Mouse (Mus musculus) testis, adult 2 months (tissue): ENCODE results near the gene Prm1. TPM values are rescaled to one million over a fixed set of nuclear protein-coding genes. Genes with fewer than 3 reads are reported as not detected.

Experiments used
- H3K27ac ChIP-seq: fragments of 200-500 bp; 2 replicates; pipeline ENCODE4 v1.5.1; 2012; ENCODE audit warnings: low read depth, low read length; ENCODE audit not compliant: control insufficient read depth, insufficient read depth
- H3K27me3 ChIP-seq: fragments of 200-500 bp; 2 replicates; pipeline ENCODE4 v1.6.1; 2012; ENCODE audit warnings: mild to moderate bottlenecking, low read length, moderate library complexity; ENCODE audit not compliant: control insufficient read depth, insufficient read depth
- H3K36me3 ChIP-seq: fragments of 200-500 bp; 2 replicates; pipeline ENCODE4 v1.6.1; 2012; ENCODE audit warnings: mild to moderate bottlenecking, low read length; ENCODE audit not compliant: control insufficient read depth, insufficient read depth
- H3K4me1 ChIP-seq: fragments of 200-500 bp; 2 replicates; pipeline ENCODE4 v1.6.1; 2012; ENCODE audit warnings: low read length; ENCODE audit not compliant: control insufficient read depth, insufficient read depth
- H3K4me3 ChIP-seq: fragments of 200-500 bp; 2 replicates; pipeline ENCODE4 v1.5.1; 2012; ENCODE audit warnings: low read depth, mild to moderate bottlenecking, low read length, moderate library complexity, mixed read lengths; ENCODE audit not compliant: control insufficient read depth
- CTCF ChIP-seq: fragments of 200-500 bp; IDR thresholded peaks from 2 replicates; pipeline ENCODE4 v1.5.1; 2012; ENCODE audit warnings: low read depth, mild to moderate bottlenecking, inconsistent platforms, low read length, moderate library complexity; ENCODE audit not compliant: control insufficient read depth, insufficient read depth, insufficient replicate concordance
- POLR2A ChIP-seq: fragments of 200-500 bp; IDR thresholded peaks from 2 replicates; pipeline ENCODE4 v1.6.1; 2012; ENCODE audit warnings: low read depth, mild to moderate bottlenecking, inconsistent platforms, low read length, moderate library complexity; ENCODE audit not compliant: control insufficient read depth
- polyA plus RNA-seq: library from polyadenylated mRNA; depleted of rRNA; stranded (reverse); fragments of >200 nt; gene quantifications from 2 replicates; pipeline ENCODE4 v1.2.3, GENCODE M21; 2012

Gene Prm1
- polyA plus RNA-seq, 1 experiment, result 15,156 TPM

GRCm38 (mm10) chr16:10768821-10769220 is 36.8 kb downstream of the Prm1 start:
- Histone ChIP-seq H3K36me3 (no peaks in the 10 kb centered on the region), H3K4me1 (no peaks in the 10 kb centered on the region; the same call in 1 of the 2 replicates)

GRCm38 (mm10) chr16:10767158-10767557 is 38.5 kb downstream of the Prm1 start:
- no peak overlapping the region for H3K27ac ChIP-seq
- no peaks in the 10 kb centered on the region; the same call in none of the 2 replicates for H3K4me1 ChIP-seq
- H3K27me3 ChIP-seq, result no peaks in the 10 kb centered on the region
- no peaks in the 10 kb centered on the region for H3K36me3 ChIP-seq
- no peak overlapping the region for H3K4me3 ChIP-seq
- TF ChIP-seq CTCF (peak; percentile 21; the same call in 1 of the 2 replicates), POLR2A (no peak)

More at GRCm38 (mm10) chr16:10768821-10769220, 36.8 kb downstream of the Prm1 start:
- TF ChIP-seq POLR2A, result no peak
- TF ChIP-seq CTCF, result no peak
- no peaks in the 10 kb centered on the region for H3K27me3 ChIP-seq
- no peak overlapping the region for H3K27ac ChIP-seq
- no peak overlapping the region for H3K4me3 ChIP-seq

- Histone ChIP-seq H3K27ac (no peak overlapping the region), H3K27me3 (no peaks in the 10 kb centered on the region), H3K36me3 (no peaks in the 10 kb centered on the region), H3K4me1 (peaks cover 5% of the 10 kb centered on the region), H3K4me3 (no peak overlapping the region)
- TF ChIP-seq CTCF, result no peak
- TF ChIP-seq POLR2A, result no peak
These were observed 41.3 kb downstream of the Prm1 start for GRCm38 (mm10) chr16:10764323-10764722.

GRCm38 (mm10) chr16:10763540-10764264 is 41.9 kb downstream of the Prm1 start:
- H3K27ac ChIP-seq, result no peak overlapping the region
- no peaks in the 10 kb centered on the region for H3K36me3 ChIP-seq
- TF ChIP-seq POLR2A (no peak), CTCF (no peak)
- H3K4me1 ChIP-seq, result peaks cover 5% of the 10 kb centered on the region
- H3K27me3 ChIP-seq, result no peaks in the 10 kb centered on the region
- peak overlapping the region; percentile 71 for H3K4me3 ChIP-seq

GRCm38 (mm10) chr16:10762569-10763180 is 43.0 kb downstream of the Prm1 start:
- H3K27me3 ChIP-seq, result no peaks in the 10 kb centered on the region
- H3K4me3 ChIP-seq, result peak overlapping the region; percentile 74
- TF ChIP-seq POLR2A (no peak), CTCF (no peak)
- H3K36me3 ChIP-seq, result no peaks in the 10 kb centered on the region
- H3K27ac ChIP-seq, result no peak overlapping the region
- peaks cover 5% of the 10 kb centered on the region for H3K4me1 ChIP-seq

GRCm38 (mm10) chr16:10761182-10761581 is 44.5 kb downstream of the Prm1 start:
- Histone ChIP-seq H3K36me3 (no peaks in the 10 kb centered on the region), H3K27me3 (no peaks in the 10 kb centered on the region), H3K4me1 (peaks cover 5% of the 10 kb centered on the region), H3K4me3 (no peak overlapping the region), H3K27ac (no peak overlapping the region)
- TF ChIP-seq CTCF (no peak), POLR2A (no peak)

GRCm38 (mm10) chr16:10756168-10756567 is 49.5 kb downstream of the Prm1 start:
- H3K4me3 ChIP-seq, result no peak overlapping the region

More at GRCm38 (mm10) chr16:10756168-10756567, 49.5 kb downstream of the Prm1 start:
- peaks cover 2% of the 10 kb centered on the region; the same call in 1 of the 2 replicates for H3K4me1 ChIP-seq
- no peaks in the 10 kb centered on the region for H3K27me3 ChIP-seq
- no peak for TF ChIP-seq CTCF
- no peak for TF ChIP-seq POLR2A
- H3K36me3 ChIP-seq, result no peaks in the 10 kb centered on the region
- H3K27ac ChIP-seq, result no peak overlapping the region
